Mouse (Mus musculus) myocyte (in vitro differentiated cells): ENCODE data around the gene Eea1.

Source experiments
- CEBPB ChIP-seq: IDR thresholded peaks from 2 replicates; pipeline ENCODE4 v1.6.1; 2011; ENCODE audit warnings: mild to moderate bottlenecking, moderate library complexity; ENCODE audit not compliant: poor library complexity, insufficient read depth, severe bottlenecking
- E2F4 ChIP-seq: IDR thresholded peaks from one replicate; pipeline ENCODE4 v1.6.1; 2011; ENCODE audit warnings: mild to moderate bottlenecking, control low read depth, moderate library complexity; ENCODE audit not compliant: insufficient read depth
- MYOD1 ChIP-seq, 3 experiments: IDR thresholded peaks; one replicate each; pipeline ENCODE4 v1.6.1; 2011; ENCODE audit warnings: control low read depth in 2 of 3, low read depth in 2 of 3, mild to moderate bottlenecking in 2 of 3, moderate library complexity in 1 of 3; ENCODE audit not compliant: insufficient read length in 2 of 3, control insufficient read depth in 1 of 3
- POLR2A ChIP-seq: IDR thresholded peaks from one replicate; pipeline ENCODE4 v1.6.1; 2011; ENCODE audit warnings: low read depth, mild to moderate bottlenecking, control low read depth, moderate library complexity; ENCODE audit not compliant: insufficient read length
- POLR2AphosphoS2 ChIP-seq: IDR thresholded peaks from one replicate; pipeline ENCODE4 v1.6.1; 2011; ENCODE audit warnings: low read depth, control low read depth; ENCODE audit not compliant: insufficient read length
- REST ChIP-seq: IDR thresholded peaks from one replicate; pipeline ENCODE4 v1.6.1; 2011; ENCODE audit warnings: mild to moderate bottlenecking, control low read depth, moderate library complexity; ENCODE audit not compliant: insufficient read depth, insufficient read length
- TCF12 ChIP-seq: IDR thresholded peaks from one replicate; pipeline ENCODE4 v1.6.1; 2011; ENCODE audit warnings: mild to moderate bottlenecking, control low read depth; ENCODE audit not compliant: poor library complexity, insufficient read depth, severe bottlenecking
- USF1 ChIP-seq: IDR thresholded peaks from one replicate; pipeline ENCODE4 v1.6.1; 2011; ENCODE audit warnings: low read depth, mild to moderate bottlenecking, control low read depth, moderate library complexity

- no peak for TF ChIP-seq CEBPB
- TF ChIP-seq POLR2A, result no peak
- TF ChIP-seq MYOD1 (IDR thresholded peaks at IDR 0.05; ENCODE audit: control insufficient read depth in 1 of 3, insufficient read length in 2 of 3, low read depth in 2 of 3), result no peak
- no peak for TF ChIP-seq USF1
- no peak for TF ChIP-seq TCF12
- no peak for TF ChIP-seq POLR2AphosphoS2
- TF ChIP-seq E2F4, result no peak
- no peak for TF ChIP-seq REST
Measured at GRCm38 (mm10) chr10:96089744-96090143, 149.3 kb downstream of the Eea1 start.
